Comparison of ENCODE assay signal across 25 mouse cellular contexts in the genomic region with DNA sequence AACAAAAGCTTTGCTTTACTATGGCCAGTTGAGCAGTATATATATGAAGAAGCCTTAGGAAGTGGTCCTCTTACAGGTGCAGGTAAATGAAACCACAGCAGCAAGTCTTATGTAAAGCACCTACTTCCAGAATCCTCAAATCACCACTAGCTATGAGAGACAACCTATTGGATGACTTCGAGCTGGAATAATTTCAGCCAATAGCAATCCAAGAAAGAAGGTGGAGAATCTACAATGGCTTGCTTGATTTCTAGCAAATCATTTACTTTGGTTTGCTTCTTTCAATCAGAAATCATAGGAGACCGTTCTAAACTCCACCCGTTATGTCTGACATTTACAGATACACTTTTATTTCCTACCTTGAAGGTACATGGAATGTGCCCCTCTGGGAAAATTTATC. TPM values are rescaled to one million over a fixed set of nuclear protein-coding genes. Genes with fewer than 3 reads are reported as not detected.
"Had no signal": no experiment of that assay in that cellular context is flagged by ENCODE, and none has a peak within 500 bp of the region (broad histone marks: within the 10 kb centered on the region; RNA-seq: fewer than 3 reads in every experiment).

No protein-coding gene starts in this region.

- H3K9me3 ChIP-seq: neural tube, embryonic 13.5 days; neural tube, embryonic 15.5 days; stomach, embryonic 15.5 days had no signal

- H3K36me3 ChIP-seq: neural tube, embryonic 13.5 days; neural tube, embryonic 15.5 days; stomach, embryonic 15.5 days had no signal

- DNase-seq: retina, postnatal 1 day; right cerebral cortex, adult 18-20 months; right cerebral cortex, postnatal 14 days; right cerebral cortex, postnatal 25 days; right cerebral cortex, postnatal 4 days; spleen, adult 18-20 months; thymus, adult 18-20 months; thymus, adult 2 months; thymus, postnatal 14 days; thymus, postnatal 25 days; thymus, postnatal 36 days; thymus, postnatal 4 days had no signal

- H3K4me2 ChIP-seq: neural tube, embryonic 13.5 days; neural tube, embryonic 15.5 days; stomach, embryonic 15.5 days had no signal

- H3K27ac ChIP-seq: neural tube, embryonic 13.5 days; neural tube, embryonic 15.5 days; stomach, embryonic 15.5 days; stomach, postnatal 0 days had no signal

- H3K4me1 ChIP-seq: neural tube, embryonic 13.5 days; neural tube, embryonic 15.5 days; stomach, embryonic 15.5 days had no signal

- H3K4me3 ChIP-seq: neural tube, embryonic 13.5 days; neural tube, embryonic 15.5 days; stomach, embryonic 15.5 days had no signal

- H3K27me3 ChIP-seq: neural tube, embryonic 13.5 days; neural tube, embryonic 15.5 days; stomach, embryonic 15.5 days had no signal

- H3K9ac ChIP-seq: neural tube, embryonic 13.5 days; neural tube, embryonic 15.5 days; stomach, embryonic 15.5 days had no signal

RNA-seq across cellular contexts. Expression of gene Slco1a1, which starts 15.1 kb away (rescaled TPM):
- total RNA-seq: neutrophil, adult 5-6 weeks had no signal
- polyA plus RNA-seq: neural tube, embryonic 13.5 days; neural tube, embryonic 14.5 days; neural tube, embryonic 15.5 days; small intestine, adult 2 months; spleen, adult 2 months; stomach, embryonic 14.5 days; stomach, embryonic 15.5 days; stomach, embryonic 16.5 days; stomach, postnatal 0 days; testis, adult 2 months; thymus, adult 2 months; thymus, postnatal 0 days had no signal

RNA-seq across cellular contexts. Expression of gene Gm6614, which starts 49.4 kb away (rescaled TPM):
- total RNA-seq: neutrophil, adult 5-6 weeks had no signal
- polyA plus RNA-seq: neural tube, embryonic 13.5 days; neural tube, embryonic 15.5 days; small intestine, adult 2 months; spleen, adult 2 months; stomach, embryonic 14.5 days; stomach, embryonic 15.5 days; stomach, embryonic 16.5 days; stomach, postnatal 0 days; testis, adult 2 months; thymus, adult 2 months; thymus, postnatal 0 days; urinary bladder, adult 2 months had no signal
